Mouse (Mus musculus): ENCODE measurements at regions not wholly inside any gene's neighbourhood (a gene's known extent, or its start where the extent isn't known, plus 50 kb on each side); places are given as distances from the start of the nearest gene placed in this dataset.

- DNase-seq (ENCODE audit: low spot score): no peak
Observed at GRCm38 (mm10) chr10:84024901-84025300, 302.2 kb downstream of the 1500009L16Rik start.

- no peak for DNase-seq (ENCODE audit: low spot score)
Observed at GRCm38 (mm10) chr10:84026798-84027197, 304.1 kb downstream of the 1500009L16Rik start.

GRCm38 (mm10) chr10:84036131-84036877, 313.6 kb downstream of the 1500009L16Rik start:
- DNase-seq (ENCODE audit: low spot score): no peak

GRCm38 (mm10) chr10:84048706-84049105, 326.0 kb downstream of the 1500009L16Rik start:
- no peak for DNase-seq (ENCODE audit: low spot score)

GRCm38 (mm10) chr10:84052696-84053095, 330.0 kb downstream of the 1500009L16Rik start:
- no peak for DNase-seq (ENCODE audit: low spot score)

- DNase-seq (ENCODE audit: low spot score): no peak
Observed at GRCm38 (mm10) chr10:84054551-84055336, 332.1 kb downstream of the 1500009L16Rik start.

GRCm38 (mm10) chr10:84055402-84056167, 332.9 kb downstream of the 1500009L16Rik start:
- DNase-seq (ENCODE audit: low spot score): no peak

GRCm38 (mm10) chr10:84056323-84057169, 333.9 kb downstream of the 1500009L16Rik start:
- no peak for DNase-seq (ENCODE audit: low spot score)

GRCm38 (mm10) chr10:84058301-84058700, 335.6 kb downstream of the 1500009L16Rik start:
- DNase-seq (ENCODE audit: low spot score): no peak

- no peak for DNase-seq (ENCODE audit: low spot score)
Observed at GRCm38 (mm10) chr10:84059646-84060491, 337.2 kb downstream of the 1500009L16Rik start.

GRCm38 (mm10) chr10:84060492-84061218, 338.0 kb downstream of the 1500009L16Rik start:
- no peak for DNase-seq (ENCODE audit: low spot score)

- DNase-seq (ENCODE audit: low spot score): no peak
Observed at GRCm38 (mm10) chr10:84067052-84067650, 344.5 kb downstream of the 1500009L16Rik start.

GRCm38 (mm10) chr10:84069806-84070205, 347.1 kb downstream of the 1500009L16Rik start:
- DNase-seq (ENCODE audit: low spot score): no peak

GRCm38 (mm10) chr10:84072866-84073483, 350.3 kb downstream of the 1500009L16Rik start:
- DNase-seq (ENCODE audit: low spot score): no peak

- DNase-seq (ENCODE audit: low spot score): no peak
Observed at GRCm38 (mm10) chr10:84075581-84075980, 352.9 kb downstream of the 1500009L16Rik start.

GRCm38 (mm10) chr10:84080236-84080635, 357.6 kb downstream of the 1500009L16Rik start:
- no peak for DNase-seq (ENCODE audit: low spot score)

GRCm38 (mm10) chr10:84081673-84082072, 358.7 kb downstream of the Nuak1 start:
- no peak for DNase-seq (ENCODE audit: low spot score)

- DNase-seq (ENCODE audit: low spot score): no peak
Observed at GRCm38 (mm10) chr10:84087528-84087927, 352.9 kb downstream of the Nuak1 start.

- no peak for DNase-seq (ENCODE audit: low spot score)
Observed at GRCm38 (mm10) chr10:84087929-84088328, 352.5 kb downstream of the Nuak1 start.
